Mouse (Mus musculus) kidney, embryonic 14.5 days (tissue): ENCODE data around the gene Plcl1. TPM values are rescaled to one million over a fixed set of nuclear protein-coding genes. Genes with fewer than 3 reads are reported as not detected.
A peak's percentile ranks its signal among the peaks of the same experiment; 100 is the strongest.

ENCODE experiments used
- ATAC-seq: fragments of 200-750 bp; cut with Nextera tagmentation; 2 replicates; pipeline ENCODE4 v1.8.0; 2017; ENCODE audit warnings: moderate number of reproducible peaks, mild to moderate bottlenecking, moderate TSS enrichment, moderate library complexity; ENCODE audit not compliant: low FRiP score, low TSS enrichment
- H3K27ac ChIP-seq: fragments of 300-500 bp; sonication (generic); 2 replicates; pipeline ENCODE4 v1.5.1; 2014; ENCODE audit warnings: low read depth, mild to moderate bottlenecking, low read length, moderate library complexity, mixed read lengths
- H3K27me3 ChIP-seq: fragments of 300-500 bp; sonication (generic); 2 replicates; pipeline ENCODE4 v1.6.1; 2014; ENCODE audit warnings: mild to moderate bottlenecking, low read length; ENCODE audit not compliant: control insufficient read depth, insufficient read depth
- H3K36me3 ChIP-seq: fragments of 300-500 bp; sonication (generic); 2 replicates; pipeline ENCODE4 v1.6.1; 2014; ENCODE audit warnings: low read length, mixed read lengths; ENCODE audit not compliant: control insufficient read depth, insufficient read depth
- H3K4me1 ChIP-seq: fragments of 300-500 bp; sonication (generic); 2 replicates; pipeline ENCODE4 v1.6.1; 2014; ENCODE audit warnings: low read length, mixed read lengths; ENCODE audit not compliant: control insufficient read depth, insufficient read depth
- H3K4me2 ChIP-seq: fragments of 300-500 bp; sonication (generic); replicated peaks from 2 replicates; pipeline ENCODE4 v1.6.1; 2014; ENCODE audit warnings: low read depth, mild to moderate bottlenecking, low read length
- H3K4me3 ChIP-seq: fragments of 300-500 bp; sonication (generic); 2 replicates; pipeline ENCODE4 v1.5.1; 2014; ENCODE audit warnings: mild to moderate bottlenecking, low read length
- H3K9ac ChIP-seq: fragments of 300-500 bp; sonication (generic); 2 replicates; pipeline ENCODE4 v1.6.1; 2014; ENCODE audit warnings: low read depth, mild to moderate bottlenecking, low read length, moderate library complexity
- H3K9me3 ChIP-seq: fragments of 300-500 bp; sonication (generic); 2 replicates; pipeline ENCODE4 v1.6.1; 2016; ENCODE audit warnings: low read length; ENCODE audit not compliant: control insufficient read depth
- WGBS: fragments of 180-500 bp; shearing (Covaris S2); extraction: QIAGEN DNeasy Blood & Tissue Kit; methylation state at CpG from one replicate; pipeline ENCODE4 v1.1.7; 2014; 5-methylcytosine and 5-hydroxymethylcytosine counted together
- polyA plus RNA-seq: library from polyadenylated mRNA; unstranded; fragments of >200 nt; fragmentation: Nextera tagmentation; extraction: Ambion mirVana; gene quantifications from 2 replicates; pipeline ENCODE4 v1.2.1, GENCODE M21; 2014

Gene Plcl1
- 4.7 and 5.7 TPM in 2 replicates for polyA plus RNA-seq

DNA sequence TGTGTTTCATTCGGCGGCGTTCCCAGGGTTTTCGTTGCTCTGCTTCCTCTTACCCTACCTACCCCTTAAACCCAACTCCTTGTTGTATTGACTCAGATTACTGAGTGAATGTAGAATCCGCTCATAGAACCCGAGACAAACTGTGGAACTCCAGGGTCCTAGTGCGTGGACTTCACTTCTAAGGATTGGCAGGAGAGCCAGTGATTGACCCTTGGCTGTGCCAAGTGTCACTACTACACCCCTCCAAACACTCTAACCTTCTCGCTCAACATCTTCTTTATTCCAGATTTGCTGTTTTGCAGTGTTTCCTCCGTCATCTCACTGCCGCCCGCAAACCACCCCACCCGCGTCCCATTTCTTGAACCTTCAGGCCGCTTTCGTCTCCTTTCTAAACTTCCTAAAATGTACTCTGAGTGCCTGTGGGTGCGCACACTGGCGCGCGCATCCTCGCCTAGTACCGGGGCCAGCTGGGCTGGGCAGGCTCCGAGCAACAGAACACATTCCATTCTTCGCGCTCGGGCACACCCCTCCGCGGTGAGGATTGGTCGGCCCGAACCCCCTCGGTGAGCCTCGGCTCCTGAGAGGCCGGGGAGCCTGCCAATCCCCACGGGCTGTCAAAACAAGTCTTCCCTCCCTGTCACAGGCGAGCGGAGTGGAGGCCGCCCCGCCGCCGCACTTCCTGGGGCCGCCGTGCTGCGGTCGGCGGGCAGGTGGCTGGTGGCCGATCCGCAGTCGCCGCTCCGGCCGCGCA lies at the start of gene Plcl1:
Gene Plcl1, plus strand, starts transcription at position 650 of the 751 bp plus-strand sequence.
- H3K9ac ChIP-seq: peak within 1 kb of the TSS; percentile 69
- no peaks in the 10 kb centered on the region; the same call in 1 of the 2 replicates for H3K27me3 ChIP-seq
- H3K27ac ChIP-seq: peak within 1 kb of the TSS; percentile 73; the same call in 1 of the 2 replicates
- H3K4me3 ChIP-seq: peak within 1 kb of the TSS; percentile 81
- peaks cover 4% of the 10 kb centered on the region; the same call in 1 of the 2 replicates for H3K9me3 ChIP-seq
- peak within 1 kb of the TSS; percentile 98 for H3K4me2 ChIP-seq
- ATAC-seq: peak; percentile 99
- H3K4me1 ChIP-seq: peaks cover 9% of the 10 kb centered on the region; the same call in 1 of the 2 replicates
- 3% methylated on average over 49 of the region's 51 CpGs for WGBS
- H3K36me3 ChIP-seq: no peaks in the 10 kb centered on the region

DNA sequence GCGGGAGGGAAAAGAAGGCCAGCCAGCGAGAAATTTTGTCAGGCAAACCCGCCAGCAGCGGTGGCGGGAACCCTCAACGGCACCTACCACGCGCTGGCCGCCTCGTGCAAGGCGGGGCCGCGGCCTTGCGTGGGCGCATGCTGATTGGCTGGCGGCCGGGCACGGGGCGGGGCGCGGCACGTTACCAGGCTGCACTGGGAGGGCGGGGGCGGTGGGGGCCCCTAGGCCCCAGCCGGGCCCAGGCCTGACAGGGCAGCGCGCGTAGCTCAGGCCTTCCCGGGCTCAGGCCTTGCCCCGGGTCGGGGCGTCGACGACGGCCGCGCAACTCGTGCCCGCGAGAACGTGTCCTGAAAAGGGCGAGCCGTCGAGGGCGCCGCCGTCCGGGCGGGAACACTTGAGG lies 43.1 kb upstream of the Plcl1 start:
- Histone ChIP-seq H3K9me3 (peaks cover 10% of the 10 kb centered on the region), H3K27me3 (peaks cover 21% of the 10 kb centered on the region), H3K4me2 (peak overlapping the region; percentile 54; the same call in 1 of the 2 replicates), H3K4me1 (0 out of 2 replicates have a peak, but pooled peaks cover 5% of the 10 kb centered on the region), H3K4me3 (peak overlapping the region; percentile 43), H3K27ac (no peak overlapping the region), H3K36me3 (no peaks in the 10 kb centered on the region), H3K9ac (no peak overlapping the region)
- 55% methylated on average over 44 of the region's 49 CpGs for WGBS
- peak; percentile 66 for ATAC-seq

DNA sequence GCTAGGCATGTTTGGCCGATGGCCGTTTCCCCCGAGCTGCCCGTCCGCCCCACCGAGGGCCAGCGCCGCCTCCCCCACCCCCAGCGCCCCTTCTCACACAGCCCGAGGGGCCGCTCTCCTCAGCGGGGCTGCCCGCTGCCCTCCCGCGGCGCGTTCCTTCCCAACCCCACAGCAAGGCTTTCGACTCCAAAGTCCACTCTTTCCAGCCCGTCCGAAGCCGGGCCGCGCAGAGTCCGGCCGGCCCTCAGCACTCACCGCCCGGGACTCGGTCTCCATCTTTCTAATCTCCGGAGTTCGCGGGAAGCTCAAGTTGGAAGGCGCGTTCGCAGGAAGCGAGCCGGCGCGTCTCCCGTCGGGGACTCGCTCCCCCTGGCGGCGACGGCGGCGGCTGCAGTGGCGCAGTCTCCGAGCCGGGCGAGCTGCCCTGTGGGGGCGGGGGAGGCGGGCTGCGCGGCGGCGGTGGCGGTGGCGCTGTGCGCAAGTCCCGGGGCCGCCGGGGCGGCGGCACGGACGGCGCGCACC lies 42.6 kb upstream of the Plcl1 start, which contains the start of gene Boll:
Gene Boll, minus strand, starts transcription at position 426 of the 522 bp plus-strand sequence.
- H3K4me1 ChIP-seq: 0 out of 2 replicates have a peak, but pooled peaks cover 5% of the 10 kb centered on the region
- WGBS: 19% methylated on average over 51 of the region's 68 CpGs
- H3K27me3 ChIP-seq: peaks cover 21% of the 10 kb centered on the region
- peak within 1 kb of the TSS; percentile 54 for H3K4me2 ChIP-seq
- no peaks in the 10 kb centered on the region for H3K36me3 ChIP-seq
- H3K27ac ChIP-seq: no peak within 1 kb of the TSS
- peak within 1 kb of the TSS; percentile 42; the same call in 1 of the 2 replicates for H3K9ac ChIP-seq
- peaks cover 10% of the 10 kb centered on the region for H3K9me3 ChIP-seq
- ATAC-seq: peak; percentile 89
- peak within 1 kb of the TSS; percentile 43 for H3K4me3 ChIP-seq

DNA sequence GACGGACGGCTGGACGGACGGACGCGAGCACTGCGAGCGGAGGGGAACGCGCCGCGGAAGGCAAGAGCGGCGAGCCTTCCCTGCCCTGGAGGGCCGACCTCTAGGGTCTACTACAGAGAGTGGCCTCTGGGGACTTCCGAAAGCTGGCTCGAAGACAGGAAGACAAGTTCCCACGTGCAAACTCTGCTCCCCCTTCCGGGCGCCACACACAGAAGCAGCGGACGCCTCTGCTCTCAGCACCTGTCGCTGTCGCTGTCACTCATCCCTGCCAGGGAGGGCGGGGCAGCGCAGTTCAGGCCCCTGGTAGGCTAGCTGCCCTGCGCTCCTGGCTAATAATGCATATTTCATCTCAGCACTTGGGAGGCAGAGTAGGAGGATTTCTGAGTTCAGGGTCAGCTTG lies 42.1 kb upstream of the Plcl1 start:
- Histone ChIP-seq H3K36me3 (no peaks in the 10 kb centered on the region), H3K9ac (peak overlapping the region; percentile 42; the same call in 1 of the 2 replicates), H3K9me3 (peaks cover 10% of the 10 kb centered on the region), H3K4me2 (peak overlapping the region; percentile 54), H3K27ac (no peak overlapping the region), H3K27me3 (peaks cover 21% of the 10 kb centered on the region), H3K4me1 (0 out of 2 replicates have a peak, but pooled peaks cover 5% of the 10 kb centered on the region), H3K4me3 (peak overlapping the region; percentile 43)
- 1% methylated on average over 19 of the region's 27 CpGs for WGBS
- ATAC-seq: peak; percentile 87

DNA sequence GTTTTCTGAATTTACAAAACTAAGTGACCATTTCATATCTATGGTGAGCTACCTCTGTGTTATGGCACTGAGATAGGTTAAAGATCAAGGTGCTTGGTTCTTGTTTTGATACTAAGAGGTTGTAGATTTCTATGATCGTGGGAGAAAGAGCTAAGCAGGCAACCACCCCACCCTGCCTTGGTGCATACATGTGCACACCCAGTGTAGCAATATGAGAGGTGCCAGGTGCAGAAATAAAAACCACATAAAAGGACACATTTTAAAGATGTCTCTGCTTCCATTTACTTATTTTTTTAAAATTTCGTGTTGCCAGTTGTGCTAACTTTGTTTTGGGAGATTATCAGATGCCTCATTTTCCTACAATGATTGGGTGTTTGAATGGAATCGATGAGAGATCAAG lies 33.1 kb upstream of the Plcl1 start:
- Histone ChIP-seq H3K4me1 (no peaks in the 10 kb centered on the region), H3K9me3 (no peaks in the 10 kb centered on the region), H3K4me3 (no peak overlapping the region), H3K27ac (no peak overlapping the region), H3K9ac (no peak overlapping the region), H3K36me3 (no peaks in the 10 kb centered on the region), H3K4me2 (no peak overlapping the region), H3K27me3 (no peaks in the 10 kb centered on the region)
- ATAC-seq: no peak
- WGBS: 91% methylated on average over 3 of the region's 3 CpGs

DNA sequence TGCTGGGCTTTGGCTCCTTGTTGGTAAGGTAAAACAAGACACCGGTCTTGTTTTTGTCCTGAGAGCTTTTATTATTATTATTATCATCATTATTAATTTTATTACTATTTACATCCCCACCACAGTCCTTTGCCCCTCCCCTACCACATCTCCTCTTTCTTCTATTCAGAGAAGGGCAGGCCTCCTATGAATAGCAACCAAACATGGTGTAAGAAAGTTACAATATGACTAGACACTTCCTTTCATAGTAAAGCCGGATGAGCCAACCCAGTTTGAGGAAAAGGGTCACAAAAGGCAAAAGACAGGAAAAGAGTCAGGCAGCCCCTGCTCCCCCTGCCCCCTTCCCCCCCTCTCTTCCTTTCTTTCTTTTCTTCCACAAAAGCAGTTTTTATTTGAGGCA lies 25.2 kb upstream of the Plcl1 start:
- Histone ChIP-seq H3K4me2 (no peak overlapping the region), H3K27ac (no peak overlapping the region), H3K9me3 (no peaks in the 10 kb centered on the region), H3K27me3 (no peaks in the 10 kb centered on the region), H3K36me3 (no peaks in the 10 kb centered on the region), H3K4me3 (no peak overlapping the region), H3K4me1 (no peaks in the 10 kb centered on the region), H3K9ac (no peak overlapping the region)
- 79% methylated on average over 2 of the region's 2 CpGs for WGBS
- no peak for ATAC-seq

DNA sequence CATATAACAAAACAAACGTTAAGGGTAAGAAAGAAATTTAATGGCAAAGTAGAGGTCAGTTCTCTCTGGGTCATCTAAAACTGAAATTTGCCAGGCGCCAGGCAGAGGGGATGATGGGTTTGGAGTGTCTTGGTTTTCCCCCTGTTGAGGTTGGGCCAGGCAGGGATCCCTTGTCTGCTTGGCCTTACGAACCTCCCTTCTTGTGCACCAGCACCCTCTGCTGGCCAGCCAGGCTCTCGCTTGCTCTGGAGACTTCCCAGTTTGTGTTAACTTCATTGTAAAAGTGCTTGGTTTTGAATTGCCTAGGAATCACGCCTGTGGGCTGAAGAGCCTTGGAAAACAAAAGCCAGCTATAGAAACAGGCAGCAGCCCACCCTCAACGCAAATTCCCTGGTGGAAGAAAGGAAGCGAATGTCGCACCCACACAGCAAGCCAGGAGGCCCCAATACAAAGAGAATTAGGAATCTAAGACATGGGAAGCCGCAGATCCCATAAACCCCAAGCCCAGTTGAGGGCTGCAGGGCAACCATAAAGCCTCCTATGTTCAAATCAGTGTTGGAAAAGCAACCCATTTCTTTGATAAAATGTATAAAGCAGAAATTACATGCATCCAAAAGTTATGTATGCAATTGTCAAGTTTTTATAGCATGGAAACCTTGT lies 22.5 kb upstream of the Plcl1 start:
- 11% methylated on average over 9 of the region's 9 CpGs for WGBS
- peak; percentile 90 for ATAC-seq
- H3K9ac ChIP-seq: no peak overlapping the region
- no peaks in the 10 kb centered on the region for H3K9me3 ChIP-seq
- H3K36me3 ChIP-seq: no peaks in the 10 kb centered on the region
- no peaks in the 10 kb centered on the region for H3K4me1 ChIP-seq
- no peak overlapping the region for H3K4me2 ChIP-seq
- no peak overlapping the region for H3K27ac ChIP-seq
- no peaks in the 10 kb centered on the region for H3K27me3 ChIP-seq
- no peak overlapping the region for H3K4me3 ChIP-seq

DNA sequence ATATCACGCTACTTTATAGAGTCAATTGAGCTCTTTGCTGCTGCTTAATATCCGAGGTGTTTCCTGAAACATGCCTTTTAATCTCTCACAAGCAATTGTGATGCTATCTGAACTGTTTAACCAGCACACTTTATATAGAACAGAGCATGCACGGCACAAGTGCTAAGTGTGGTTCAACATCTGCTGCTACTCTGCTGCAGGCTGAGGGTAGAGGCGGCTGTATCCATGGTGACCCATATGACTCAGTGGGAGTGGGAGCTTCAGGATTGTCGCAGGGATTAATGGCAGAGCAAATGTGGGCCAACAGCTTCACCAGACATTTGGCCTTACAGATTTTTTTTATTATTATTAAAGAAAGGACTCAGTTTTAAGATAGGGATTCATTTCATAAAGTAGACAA lies 5.8 kb upstream of the Plcl1 start:
- no peak for ATAC-seq
- Histone ChIP-seq H3K27me3 (no peaks in the 10 kb centered on the region), H3K27ac (no peak overlapping the region), H3K4me2 (no peak overlapping the region), H3K4me1 (peaks cover 4% of the 10 kb centered on the region; the same call in 1 of the 2 replicates), H3K9ac (no peak overlapping the region), H3K9me3 (no peaks in the 10 kb centered on the region), H3K36me3 (no peaks in the 10 kb centered on the region), H3K4me3 (no peak overlapping the region)
- 43% methylated on average over 5 of the region's 5 CpGs for WGBS
